Mouse (Mus musculus) lung, embryonic 14.5 days (tissue): ENCODE results near the gene Edil3. TPM values are rescaled to one million over a fixed set of nuclear protein-coding genes. Genes with fewer than 3 reads are reported as not detected.

ENCODE experiments used
- ATAC-seq: fragments of 200-750 bp; cut with Nextera tagmentation; 2 replicates; pipeline ENCODE4 v1.8.0; 2017; ENCODE audit warnings: mild to moderate bottlenecking, moderate TSS enrichment, moderate library complexity; ENCODE audit not compliant: insufficient read depth
- DNase-seq: peaks from one replicate; pipeline ENCODE4 v3.0.0-alpha.2; 2015
- H3K27ac ChIP-seq: fragments of 300-500 bp; sonication (generic); 2 replicates; pipeline ENCODE4 v1.5.1; 2014; ENCODE audit warnings: low read depth, mild to moderate bottlenecking, moderate library complexity
- H3K27me3 ChIP-seq: fragments of 300-500 bp; sonication (generic); 2 replicates; pipeline ENCODE4 v1.6.1; 2014; ENCODE audit warnings: low read length, control low read depth; ENCODE audit not compliant: insufficient read depth
- H3K36me3 ChIP-seq: fragments of 300-500 bp; sonication (generic); 2 replicates; pipeline ENCODE4 v1.6.1; 2014; ENCODE audit warnings: control low read depth; ENCODE audit not compliant: insufficient read depth
- H3K4me1 ChIP-seq: fragments of 300-500 bp; sonication (generic); 2 replicates; pipeline ENCODE4 v1.6.1; 2014; ENCODE audit warnings: antibody characterized with exemption, control low read depth; ENCODE audit not compliant: insufficient read depth
- H3K4me2 ChIP-seq: fragments of 300-500 bp; sonication (generic); 2 replicates; pipeline ENCODE4 v1.6.1; 2014; ENCODE audit warnings: mild to moderate bottlenecking
- H3K4me3 ChIP-seq: fragments of 300-500 bp; sonication (generic); 2 replicates; pipeline ENCODE4 v1.5.1; 2014; ENCODE audit warnings: low read depth, low read length
- H3K9ac ChIP-seq: fragments of 300-500 bp; sonication (generic); 2 replicates; pipeline ENCODE4 v1.6.1; 2014
- H3K9me3 ChIP-seq: fragments of 300-500 bp; sonication (generic); 2 replicates; pipeline ENCODE4 v1.6.1; 2016; ENCODE audit warnings: low read depth, low read length, control low read depth
- CTCF ChIP-seq: IDR thresholded peaks from 2 replicates; pipeline ENCODE4 v1.5.1; 2016; ENCODE audit warnings: antibody characterized with exemption, low read depth
- WGBS: fragments of 180-500 bp; shearing (Covaris S2); extraction: QIAGEN DNeasy Blood & Tissue Kit; methylation state at CpG from one replicate; pipeline ENCODE4 v1.1.7; 2014; 5-methylcytosine and 5-hydroxymethylcytosine counted together
- polyA plus RNA-seq: library from polyadenylated mRNA; unstranded; fragments of >200 nt; fragmentation: Nextera tagmentation; extraction: Ambion mirVana; gene quantifications from 2 replicates; pipeline ENCODE4 v1.2.1, GENCODE M21; 2014

Edil3 gene
- polyA plus RNA-seq, 1 experiment from 2014 or later = 8.9 TPM

DNA sequence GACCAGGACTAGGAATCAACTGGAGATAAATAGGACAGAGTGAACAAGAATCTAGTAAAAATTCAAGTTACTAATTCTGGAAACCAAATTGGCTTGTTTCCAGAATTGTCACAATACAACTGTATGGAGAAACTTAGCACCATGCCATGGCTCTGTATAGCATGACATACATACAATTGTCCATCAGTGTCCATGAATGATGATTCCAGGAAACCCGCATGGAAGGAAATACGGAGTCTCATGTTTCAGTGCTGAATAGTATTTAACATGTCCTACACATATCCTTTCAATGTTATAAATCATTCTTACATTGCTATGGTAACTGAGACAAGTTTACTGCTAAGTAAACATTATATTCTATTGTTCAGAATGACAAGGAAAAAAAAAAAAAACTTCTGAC is 58.7 kb downstream of the Edil3 start:
- peak; percentile 54 for ATAC-seq
- no peaks in the 10 kb centered on the region for H3K4me1 ChIP-seq
- DNase-seq = peak; percentile 57

DNA sequence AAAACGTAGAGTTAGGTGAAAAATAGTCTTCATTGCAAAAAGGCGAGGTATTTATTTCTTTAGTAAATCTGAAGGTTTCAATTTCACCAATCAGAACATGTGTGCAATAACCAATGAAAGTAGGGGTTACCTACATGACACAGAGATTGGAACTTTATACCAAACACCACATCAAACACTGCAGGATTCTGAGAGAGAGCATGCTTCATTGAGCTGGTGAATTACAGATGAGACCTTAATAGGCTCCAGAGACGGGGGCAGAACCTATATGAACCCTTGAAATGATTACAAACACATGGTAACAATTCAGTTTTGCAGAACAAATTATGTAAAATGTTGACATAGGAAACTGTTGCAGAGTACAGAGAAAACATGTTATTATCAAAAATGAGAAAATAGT is 69.5 kb downstream of the Edil3 start:
- no peak overlapping the region for H3K27ac ChIP-seq
- H3K4me1 ChIP-seq = no peaks in the 10 kb centered on the region
- DNase-seq (no peak), ATAC-seq (no peak)
- no peak overlapping the region for H3K9ac ChIP-seq
- no peaks in the 10 kb centered on the region for H3K27me3 ChIP-seq
- H3K36me3 ChIP-seq = no peaks in the 10 kb centered on the region
- H3K9me3 ChIP-seq = no peaks in the 10 kb centered on the region
- H3K4me2 ChIP-seq = no peak overlapping the region
- no peak overlapping the region for H3K4me3 ChIP-seq
- WGBS = 61% methylated on average over 3 of the region's 3 CpGs
- no peak for TF ChIP-seq CTCF

More for the DNA sequence above, 58.7 kb downstream of the Edil3 start:
- H3K9me3 ChIP-seq = no peaks in the 10 kb centered on the region
- H3K4me2 ChIP-seq = no peak overlapping the region
- no peak for TF ChIP-seq CTCF
- H3K4me3 ChIP-seq = no peak overlapping the region
- 70% methylated on average over 2 of the region's 2 CpGs for WGBS
- no peaks in the 10 kb centered on the region for H3K27me3 ChIP-seq
- no peaks in the 10 kb centered on the region for H3K36me3 ChIP-seq
- H3K9ac ChIP-seq = no peak overlapping the region
- no peak overlapping the region for H3K27ac ChIP-seq

DNA sequence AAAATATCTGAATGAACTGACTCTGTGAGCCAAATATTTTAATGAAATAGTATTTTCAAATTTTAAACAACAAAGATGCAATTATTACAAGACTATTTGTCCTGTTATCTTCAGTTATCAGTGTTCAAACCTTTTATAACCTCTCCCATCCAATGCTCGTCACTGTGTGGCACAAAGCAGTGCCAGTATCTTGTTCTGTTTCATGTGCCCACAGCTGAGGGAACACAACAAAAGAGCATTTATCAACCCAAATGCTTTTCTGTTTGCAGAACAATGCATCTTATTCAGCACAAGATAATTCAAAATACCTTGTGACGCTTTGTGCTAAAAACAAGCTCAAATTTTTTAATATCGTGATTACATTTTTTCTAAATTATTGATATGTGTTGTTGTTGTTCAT is 78.8 kb downstream of the Edil3 start:
- no peak for ATAC-seq
- TF ChIP-seq CTCF = no peak
- Histone ChIP-seq H3K4me1 (no peaks in the 10 kb centered on the region), H3K4me2 (no peak overlapping the region), H3K36me3 (no peaks in the 10 kb centered on the region), H3K4me3 (no peak overlapping the region), H3K27ac (no peak overlapping the region), H3K9ac (no peak overlapping the region), H3K9me3 (no peaks in the 10 kb centered on the region), H3K27me3 (no peaks in the 10 kb centered on the region)
- 86% methylated on average over 3 of the region's 3 CpGs for WGBS
- DNase-seq = no peak

DNA sequence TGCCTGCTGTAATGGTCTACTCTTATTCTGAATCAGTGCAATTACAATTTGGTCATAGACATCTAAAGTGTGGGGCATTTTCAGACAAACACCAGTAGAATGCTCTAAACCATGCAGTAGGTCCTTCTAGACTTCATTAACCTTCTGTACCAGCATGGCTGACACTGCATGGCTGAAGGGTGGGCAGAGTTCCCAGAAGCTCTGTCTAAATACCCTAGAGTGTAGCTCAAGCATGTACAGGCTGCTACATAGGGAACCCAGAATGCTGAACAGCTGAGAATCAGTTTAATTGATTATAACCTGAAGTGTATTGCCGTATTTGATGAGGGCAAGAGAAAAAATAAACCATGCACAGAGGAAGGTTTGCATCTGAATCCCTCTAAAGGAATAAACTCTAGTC is 86.1 kb downstream of the Edil3 start:
- DNase-seq (no peak), ATAC-seq (no peak)
- Histone ChIP-seq H3K4me3 (no peak overlapping the region), H3K4me1 (no peaks in the 10 kb centered on the region), H3K27ac (no peak overlapping the region), H3K9me3 (no peaks in the 10 kb centered on the region), H3K27me3 (no peaks in the 10 kb centered on the region), H3K4me2 (no peak overlapping the region), H3K36me3 (no peaks in the 10 kb centered on the region), H3K9ac (no peak overlapping the region)
- no peak for TF ChIP-seq CTCF
- WGBS = 72% methylated on average over 1 of the region's 1 CpGs

DNA sequence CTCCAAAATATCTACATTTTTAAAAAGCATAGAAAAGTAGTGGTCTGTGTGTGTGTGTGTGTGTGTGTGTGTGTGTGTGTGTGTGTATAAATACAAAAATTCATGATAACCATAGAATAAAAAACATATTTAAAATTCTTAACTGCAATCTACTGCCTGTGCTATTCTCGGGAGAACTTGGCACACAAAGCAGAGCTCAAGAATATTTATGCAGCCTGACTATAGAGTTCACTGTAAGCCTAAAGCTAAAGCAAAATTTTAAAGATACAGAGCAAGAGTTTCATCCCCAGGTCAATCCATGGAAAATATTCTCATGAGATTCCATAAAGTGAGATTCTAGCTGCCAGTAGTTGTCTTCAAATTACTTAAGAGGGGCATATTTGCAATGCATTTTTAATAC is 86.9 kb downstream of the Edil3 start:
- Histone ChIP-seq H3K4me3 (no peak overlapping the region), H3K4me2 (no peak overlapping the region), H3K27ac (no peak overlapping the region), H3K4me1 (no peaks in the 10 kb centered on the region), H3K9ac (no peak overlapping the region), H3K9me3 (no peaks in the 10 kb centered on the region), H3K36me3 (no peaks in the 10 kb centered on the region), H3K27me3 (no peaks in the 10 kb centered on the region)
- TF ChIP-seq CTCF = no peak
- DNase-seq (peak; percentile 13), ATAC-seq (no peak)
- 31% methylated on average over 1 of the region's 1 CpGs for WGBS

DNA sequence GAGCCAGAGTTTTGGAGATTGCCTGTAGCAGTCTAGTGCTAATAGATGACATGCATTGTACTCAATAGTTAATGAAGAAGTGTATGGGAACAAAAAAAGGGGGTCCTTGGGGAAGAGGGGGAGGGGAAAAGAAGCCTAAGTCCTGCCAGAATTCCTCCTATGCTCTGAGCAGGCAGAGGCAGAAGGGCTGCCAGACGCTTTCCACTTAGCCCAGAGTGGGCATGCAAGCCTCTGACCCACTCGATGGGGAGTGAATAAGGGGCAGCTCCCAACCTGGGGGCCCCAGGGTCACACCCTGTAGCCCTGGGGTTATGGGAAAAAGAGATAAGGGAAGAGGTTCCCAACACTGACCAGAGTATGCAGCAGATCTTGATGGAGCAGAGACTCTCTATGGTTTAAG is 95.2 kb downstream of the Edil3 start:
- ATAC-seq (no peak), DNase-seq (no peak)
- 40% methylated on average over 2 of the region's 2 CpGs for WGBS
- no peak for TF ChIP-seq CTCF
- H3K9me3 ChIP-seq = no peaks in the 10 kb centered on the region
- no peak overlapping the region for H3K4me2 ChIP-seq
- no peaks in the 10 kb centered on the region for H3K36me3 ChIP-seq
- H3K27me3 ChIP-seq = no peaks in the 10 kb centered on the region
- H3K9ac ChIP-seq = no peak overlapping the region
- no peaks in the 10 kb centered on the region for H3K4me1 ChIP-seq
- no peak overlapping the region for H3K4me3 ChIP-seq
- H3K27ac ChIP-seq = no peak overlapping the region

DNA sequence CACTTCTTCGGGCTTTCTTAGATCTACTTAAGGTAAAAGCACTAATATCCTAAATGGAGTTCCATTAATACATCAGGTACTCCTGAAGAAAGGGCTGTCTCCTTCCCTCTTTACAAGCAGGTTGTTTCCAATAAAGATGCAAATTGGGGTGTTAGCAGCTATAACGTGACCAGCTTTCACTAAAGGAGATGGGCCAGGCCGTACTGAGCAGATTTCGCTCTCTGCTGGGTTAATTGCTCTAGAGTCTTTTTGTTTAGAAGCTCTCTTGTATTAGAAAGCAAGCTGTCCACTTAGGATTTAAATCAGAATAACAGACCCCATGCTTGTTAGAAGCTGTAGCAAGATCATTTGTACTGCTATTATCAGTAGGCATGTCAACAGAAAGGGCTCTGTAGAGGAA is 108.4 kb downstream of the Edil3 start:
- Histone ChIP-seq H3K9me3 (no peaks in the 10 kb centered on the region), H3K36me3 (no peaks in the 10 kb centered on the region), H3K4me3 (no peak overlapping the region), H3K9ac (no peak overlapping the region), H3K27ac (no peak overlapping the region), H3K4me2 (no peak overlapping the region), H3K27me3 (no peaks in the 10 kb centered on the region), H3K4me1 (no peaks in the 10 kb centered on the region)
- no peak for DNase-seq
- no peak for ATAC-seq
- 72% methylated on average over 4 of the region's 4 CpGs for WGBS
- no peak for TF ChIP-seq CTCF

DNA sequence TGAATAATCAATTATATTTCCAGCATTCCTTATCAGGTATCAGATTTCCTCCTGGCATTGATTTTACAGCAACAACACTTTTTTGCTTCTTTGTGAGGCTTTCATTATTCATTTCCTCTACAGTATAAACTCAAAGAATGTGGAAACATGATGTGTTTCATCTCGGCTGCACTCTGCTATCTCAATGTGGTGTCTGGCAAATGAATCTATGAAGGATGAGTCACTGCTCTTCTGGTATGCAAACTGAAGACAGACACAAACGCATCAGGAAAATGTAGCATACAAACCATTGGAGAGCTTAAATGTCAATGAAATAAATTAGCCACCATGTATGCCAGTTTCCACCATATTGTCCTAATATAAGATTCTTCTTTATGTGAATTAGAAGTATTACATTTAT is 117.3 kb downstream of the Edil3 start:
- Histone ChIP-seq H3K9ac (no peak overlapping the region), H3K27ac (no peak overlapping the region), H3K27me3 (no peaks in the 10 kb centered on the region), H3K9me3 (no peaks in the 10 kb centered on the region), H3K4me1 (no peaks in the 10 kb centered on the region), H3K36me3 (no peaks in the 10 kb centered on the region), H3K4me3 (no peak overlapping the region), H3K4me2 (no peak overlapping the region)
- ATAC-seq (no peak), DNase-seq (no peak)
- WGBS = 40% methylated on average over 2 of the region's 2 CpGs
- no peak for TF ChIP-seq CTCF
